Mouse (Mus musculus) kidney, adult 11 months (tissue): ENCODE data around the gene Scarb2.
"Not testable (repeated sequence)": the region's sequence is repeated elsewhere in the genome, so short reads cannot be mapped to it uniquely, and the experiment has no call there.

ENCODE experiments used
- DNase-seq: peaks from one replicate; pipeline ENCODE4 v3.0.0; 2022

Gene Scarb2

DNA sequence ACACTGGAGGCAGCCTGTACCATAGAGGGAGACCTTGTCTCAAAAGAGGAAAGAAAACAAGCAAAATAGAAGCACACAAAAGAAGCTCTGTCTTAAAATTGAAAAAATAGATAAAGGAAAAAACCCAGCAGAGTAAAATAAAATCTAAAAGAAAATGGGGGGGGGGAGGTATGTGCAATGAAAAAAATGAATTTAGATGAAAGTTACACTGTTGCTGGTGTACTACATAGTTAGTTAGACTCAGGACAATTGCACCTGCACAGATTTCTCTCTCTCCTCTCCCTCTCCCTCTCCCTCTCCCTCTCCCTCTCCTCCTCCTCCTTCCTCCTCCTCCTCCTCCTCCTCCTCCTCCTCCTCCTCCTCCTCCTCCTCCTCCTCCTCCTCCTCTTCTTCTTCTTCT is at the start of gene Scarb2:
Scarb2 (minus strand) TSS at position 101 of the 400 bp plus-strand sequence.
- no peak for DNase-seq

DNA sequence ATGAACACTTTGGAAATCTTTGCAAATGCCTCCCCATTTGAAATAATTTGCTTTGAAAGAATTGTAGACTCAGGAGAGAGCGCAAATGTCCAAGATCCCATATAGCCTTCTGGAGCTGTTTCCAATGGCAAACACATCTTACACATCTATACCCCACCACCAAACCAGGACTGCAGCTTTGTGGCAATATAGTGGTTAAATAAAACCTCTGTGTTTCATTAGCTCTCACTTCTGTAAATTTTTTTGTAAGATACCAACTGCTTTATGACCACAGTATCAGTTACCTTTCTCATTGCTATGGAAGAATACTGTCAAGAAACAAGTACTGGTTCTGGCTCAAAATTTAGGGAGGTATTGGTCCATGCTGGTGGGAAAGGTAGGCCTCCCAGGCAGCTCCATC is 49.3 kb upstream of the Scarb2 start:
- no peak for DNase-seq

DNA sequence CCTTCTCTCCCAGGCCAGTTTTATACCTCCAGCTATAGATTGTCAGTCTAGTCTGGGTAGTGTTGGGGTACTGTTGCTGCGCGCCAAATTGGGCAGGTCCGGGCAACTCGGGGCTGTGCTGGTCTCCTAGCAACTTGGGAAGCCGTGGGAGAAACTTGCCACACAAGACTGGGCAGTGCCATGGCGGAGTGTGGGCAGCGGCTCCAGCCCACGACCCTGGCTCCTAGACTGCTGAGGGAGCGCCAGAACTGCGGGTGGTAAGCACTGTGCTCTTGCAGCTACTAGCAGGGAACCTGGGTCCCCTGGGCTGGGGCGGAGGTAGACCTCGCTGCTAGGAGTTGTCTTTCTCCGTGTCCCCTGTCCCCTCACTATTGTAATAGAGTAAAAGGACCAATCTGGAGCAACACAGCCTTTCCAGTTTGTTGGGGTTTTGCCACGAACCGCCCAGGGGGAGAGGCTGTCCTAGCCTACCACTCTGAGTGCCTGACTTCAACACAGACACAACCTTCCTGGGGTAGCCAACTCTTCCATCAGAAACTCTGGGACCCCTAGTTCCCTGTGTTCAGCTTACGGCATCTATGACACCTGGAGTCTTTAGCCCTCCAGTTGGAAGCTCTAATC is 48.4 kb upstream of the Scarb2 start, which contains the start of gene Fam47e:
Fam47e (plus strand) TSS at position 179 of the 621 bp plus-strand sequence.
- peak; percentile 9 for DNase-seq

DNA sequence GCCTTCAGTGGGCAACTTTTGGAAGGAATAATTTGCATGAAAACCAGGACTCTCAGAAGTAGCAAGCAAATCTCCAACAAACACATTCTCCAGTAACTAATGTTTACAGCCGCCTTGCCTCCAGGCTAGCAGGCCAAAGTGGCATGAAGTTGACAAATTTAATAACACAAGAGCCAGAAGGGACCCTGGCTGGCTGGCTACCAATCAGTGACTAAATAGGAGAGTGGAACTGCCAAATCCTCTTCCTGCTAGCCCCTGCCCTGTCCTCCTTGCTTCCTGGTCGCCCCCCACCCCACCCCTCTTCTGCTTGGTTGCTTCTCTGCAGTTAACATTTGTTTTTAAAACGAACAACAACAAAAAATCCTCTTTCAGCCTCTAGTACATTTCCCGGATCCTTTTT is 47.8 kb upstream of the Scarb2 start:
- no peak for DNase-seq

DNA sequence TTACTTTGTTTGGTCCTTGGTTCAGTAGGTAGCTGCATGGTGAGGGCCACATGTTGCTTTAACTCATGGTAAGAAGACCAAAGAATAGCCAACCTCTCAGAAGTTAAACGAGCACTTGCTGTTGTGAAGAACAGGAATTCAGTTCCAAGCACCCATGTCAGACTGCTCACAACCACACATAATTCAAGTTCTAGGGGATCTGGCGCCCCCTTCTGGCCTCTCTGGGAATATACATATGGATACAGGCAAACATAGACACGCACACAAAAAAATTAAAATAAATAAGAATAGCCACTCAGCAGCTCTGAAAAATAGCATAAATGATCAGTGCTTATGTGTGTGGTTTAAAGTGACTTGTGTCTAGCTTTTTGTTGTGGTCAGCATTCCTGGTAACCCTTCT is 47.3 kb upstream of the Scarb2 start:
- no peak for DNase-seq

DNA sequence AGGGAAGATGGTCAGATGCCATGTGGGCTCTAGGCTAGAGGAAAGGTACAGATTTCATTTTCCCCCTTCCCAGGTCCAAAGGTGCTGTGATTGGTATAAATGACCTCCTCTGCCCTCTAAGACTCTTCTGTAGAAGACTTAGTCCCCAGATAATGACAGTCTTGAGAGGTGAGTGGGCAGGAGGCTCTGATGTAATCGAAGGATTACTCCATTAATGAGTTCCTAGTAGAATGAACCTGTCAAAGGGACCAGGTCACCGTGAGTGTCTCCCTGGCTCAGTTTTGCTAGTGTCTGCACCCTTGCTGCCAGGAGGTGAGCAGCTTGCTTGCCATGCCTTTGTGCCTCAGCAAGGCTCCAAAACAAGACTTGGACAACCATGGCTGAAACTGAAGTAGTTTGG is 46.0 kb upstream of the Scarb2 start:
- no peak for DNase-seq

DNA sequence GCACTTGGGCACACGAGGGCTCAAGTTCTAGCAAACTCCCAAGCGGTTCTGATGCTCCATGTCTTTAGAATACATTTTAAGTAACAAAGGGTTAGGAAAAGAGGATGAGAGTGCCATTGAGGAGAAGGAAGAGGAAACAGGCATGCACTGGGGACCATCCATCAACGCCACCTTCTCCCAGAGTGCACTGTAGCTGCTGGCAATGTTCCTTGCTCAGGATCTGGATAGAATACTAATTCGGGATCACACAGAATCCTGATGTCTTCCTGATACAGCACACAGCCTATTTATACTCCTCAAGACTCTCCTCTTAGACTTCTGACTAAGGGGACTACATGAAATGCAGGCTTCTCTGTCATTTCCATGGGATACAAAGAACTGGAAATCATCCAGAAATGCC is 33.1 kb upstream of the Scarb2 start:
- DNase-seq = no peak

DNA sequence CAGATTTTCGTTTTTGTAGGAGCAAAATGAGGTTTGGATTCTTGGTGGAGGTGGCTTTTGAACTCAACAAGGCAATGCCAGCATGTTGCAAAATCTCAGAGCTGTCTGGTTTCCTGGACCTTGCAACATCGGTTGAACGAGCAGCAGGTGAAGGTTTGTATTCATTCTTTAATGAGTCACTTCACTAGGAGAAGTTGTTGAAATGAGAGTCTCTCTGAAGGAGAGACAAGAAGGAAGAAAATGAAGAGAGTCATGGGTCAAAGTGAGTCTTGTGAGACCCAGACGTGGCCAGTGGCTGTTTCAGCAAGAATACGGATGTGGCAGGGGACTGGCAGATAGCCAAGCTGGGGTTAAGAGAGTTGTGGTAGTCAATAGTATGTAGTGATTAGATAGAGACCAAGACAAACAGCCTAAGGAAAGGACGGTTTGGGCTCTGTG is 18.2 kb upstream of the Scarb2 start:
- DNase-seq = peak; percentile 43

DNA sequence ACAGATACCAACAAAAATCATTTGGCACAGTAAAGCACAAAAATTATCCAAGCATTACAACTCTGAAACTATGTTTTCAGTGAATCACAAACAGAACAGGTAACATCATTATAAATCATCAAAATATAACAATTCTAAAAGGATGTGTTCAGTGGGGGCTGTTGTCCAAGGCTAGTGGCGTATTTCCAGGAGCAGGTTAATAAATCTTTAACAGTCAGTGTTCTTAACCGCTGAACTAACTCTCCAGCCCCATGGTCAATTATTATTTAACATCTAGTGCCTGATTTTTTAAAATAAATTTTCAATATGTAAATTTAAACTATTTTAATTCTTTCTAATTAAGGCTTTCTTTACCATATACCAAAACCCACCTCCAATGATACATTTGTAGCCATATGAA is 14.5 kb upstream of the Scarb2 start:
- DNase-seq = not testable (repeated sequence)

DNA sequence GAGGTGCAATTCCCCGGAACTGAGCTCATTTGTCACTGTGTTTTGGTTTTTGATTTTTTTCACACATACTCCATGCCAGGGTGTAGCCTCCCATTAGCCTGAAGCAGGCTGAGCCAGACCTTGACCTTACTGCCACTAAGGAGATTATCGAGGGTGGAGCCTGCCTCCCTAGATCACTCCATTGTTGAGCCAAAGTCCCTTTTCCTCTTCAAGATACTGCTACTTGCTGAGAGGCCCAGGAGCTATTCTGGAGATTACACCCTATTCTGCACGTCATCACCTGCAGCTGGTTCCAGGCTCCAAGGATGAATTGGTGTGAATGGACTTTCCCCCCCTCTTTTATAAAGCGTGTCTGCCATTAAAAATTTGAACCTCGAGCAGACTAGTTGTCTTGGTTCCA is 5.4 kb upstream of the Scarb2 start:
- no peak for DNase-seq

DNA sequence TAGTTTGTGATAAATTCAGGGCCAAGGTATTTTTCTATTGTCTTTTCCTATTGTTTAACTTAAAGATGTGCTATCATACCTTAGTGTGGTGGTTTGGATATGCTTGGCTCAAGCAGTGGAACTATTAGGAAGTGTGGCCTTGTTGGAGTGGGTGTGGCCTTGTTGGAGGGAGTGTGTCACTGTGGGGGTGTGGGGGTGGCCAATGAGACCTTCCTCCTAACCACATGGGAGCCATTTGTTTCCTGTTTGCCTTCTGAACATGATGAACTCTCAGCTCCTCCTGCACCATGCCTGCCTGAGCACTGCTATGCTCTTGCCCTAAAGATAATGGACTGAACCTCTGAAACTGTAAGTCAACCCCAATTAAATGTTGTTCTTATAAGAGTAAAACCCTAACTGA is 4.6 kb upstream of the Scarb2 start:
- no peak for DNase-seq

DNA sequence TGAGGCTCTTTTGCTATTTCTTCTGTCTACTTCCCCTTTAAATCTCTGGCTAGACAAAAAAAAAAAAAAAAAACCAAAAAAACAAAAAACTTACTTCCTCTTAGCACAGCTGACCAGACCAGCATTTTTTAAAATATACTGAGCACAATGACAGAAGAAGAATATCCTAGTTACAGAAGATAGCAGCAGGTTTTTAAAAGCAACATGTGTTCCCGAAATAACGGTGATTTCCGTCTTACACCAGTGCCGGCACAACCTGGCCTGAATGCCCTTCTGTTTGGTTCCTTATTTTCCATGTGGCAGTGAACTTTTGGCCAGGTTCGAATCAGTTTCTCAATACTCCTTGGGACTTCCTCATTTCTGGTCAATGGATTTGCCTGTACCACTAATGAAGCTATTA is 2.2 kb upstream of the Scarb2 start:
- no peak for DNase-seq

DNA sequence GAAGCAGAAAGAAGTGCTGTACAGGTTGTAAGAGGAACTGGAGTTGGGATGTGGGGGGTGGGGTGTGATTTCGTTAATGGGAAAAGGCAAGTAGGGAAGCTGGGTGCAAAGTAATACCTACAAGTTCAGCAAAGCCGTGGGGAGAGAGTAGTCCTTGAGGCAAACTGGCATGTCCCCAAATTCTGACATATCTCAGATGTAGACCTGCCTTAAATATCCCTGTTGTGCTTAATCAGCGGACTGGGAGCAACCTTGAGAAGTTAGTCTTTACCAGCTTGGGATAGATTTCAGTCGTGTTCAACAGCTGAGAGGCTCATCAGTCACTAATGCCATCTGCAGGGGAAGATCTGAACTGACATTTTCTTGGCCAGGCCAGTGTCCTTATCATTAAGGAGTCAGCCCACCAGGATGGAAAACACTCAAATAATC is 318 bp downstream of the Scarb2 start:
- peak; percentile 36 for DNase-seq

DNA sequence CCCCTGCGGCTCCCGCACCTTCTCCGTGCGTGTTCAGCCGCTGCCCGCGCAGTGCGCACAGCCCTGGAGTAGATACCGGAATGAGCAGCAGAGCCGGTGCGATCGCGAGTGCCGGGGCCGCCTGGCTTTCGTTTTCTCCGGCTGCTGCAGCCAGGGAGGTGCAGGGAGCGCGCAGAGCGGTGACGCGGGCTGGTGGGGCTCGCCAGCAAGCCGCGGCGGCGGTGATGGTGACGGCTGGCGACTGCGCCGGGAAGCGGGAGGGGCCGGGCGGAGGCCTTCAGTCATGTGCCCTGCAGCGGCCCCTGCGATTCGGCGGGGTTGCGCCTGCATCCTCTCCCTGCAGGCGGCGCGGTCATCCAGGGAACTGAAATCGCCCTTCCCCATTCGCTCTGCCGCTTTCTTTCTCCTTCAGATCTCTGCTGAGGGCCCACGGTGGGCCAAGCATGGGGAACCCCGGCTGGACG is 1.2 kb downstream of the Scarb2 start:
- DNase-seq = peak; percentile 94

DNA sequence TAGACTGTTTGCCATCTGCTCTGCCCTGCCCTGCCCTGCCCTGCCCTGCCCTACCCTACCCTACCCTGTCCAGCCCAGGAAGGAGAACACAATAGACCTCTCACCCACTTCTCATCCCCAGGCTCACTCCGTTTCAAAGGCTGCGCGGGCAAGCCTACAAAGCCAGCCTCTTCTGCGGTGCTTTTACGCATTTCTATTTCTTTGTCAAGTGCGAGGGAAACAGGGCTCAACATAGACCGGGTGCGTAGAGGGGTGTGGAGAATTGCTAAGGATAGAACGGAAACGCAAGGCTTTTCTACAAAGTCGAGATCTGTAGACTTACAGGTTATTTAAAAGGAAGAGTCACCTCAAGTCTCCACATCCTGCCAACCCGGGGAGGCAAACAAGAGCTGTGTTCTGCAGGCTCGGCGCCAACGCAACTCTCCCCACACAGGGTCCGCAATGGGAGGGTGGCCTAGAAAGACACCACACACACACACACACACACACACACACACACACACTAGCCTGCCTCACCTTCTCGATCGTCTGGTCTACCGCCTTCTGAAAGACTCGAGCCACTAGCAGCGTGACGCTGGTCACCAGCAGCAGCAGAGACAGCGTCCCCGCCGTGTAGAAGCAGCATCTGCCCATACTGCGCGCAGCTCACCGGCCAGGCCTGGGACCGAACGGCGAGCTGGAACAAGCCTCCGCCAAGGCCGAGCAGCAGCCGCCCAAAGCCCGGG is 1.8 kb downstream of the Scarb2 start:
- peak; percentile 16 for DNase-seq

DNA sequence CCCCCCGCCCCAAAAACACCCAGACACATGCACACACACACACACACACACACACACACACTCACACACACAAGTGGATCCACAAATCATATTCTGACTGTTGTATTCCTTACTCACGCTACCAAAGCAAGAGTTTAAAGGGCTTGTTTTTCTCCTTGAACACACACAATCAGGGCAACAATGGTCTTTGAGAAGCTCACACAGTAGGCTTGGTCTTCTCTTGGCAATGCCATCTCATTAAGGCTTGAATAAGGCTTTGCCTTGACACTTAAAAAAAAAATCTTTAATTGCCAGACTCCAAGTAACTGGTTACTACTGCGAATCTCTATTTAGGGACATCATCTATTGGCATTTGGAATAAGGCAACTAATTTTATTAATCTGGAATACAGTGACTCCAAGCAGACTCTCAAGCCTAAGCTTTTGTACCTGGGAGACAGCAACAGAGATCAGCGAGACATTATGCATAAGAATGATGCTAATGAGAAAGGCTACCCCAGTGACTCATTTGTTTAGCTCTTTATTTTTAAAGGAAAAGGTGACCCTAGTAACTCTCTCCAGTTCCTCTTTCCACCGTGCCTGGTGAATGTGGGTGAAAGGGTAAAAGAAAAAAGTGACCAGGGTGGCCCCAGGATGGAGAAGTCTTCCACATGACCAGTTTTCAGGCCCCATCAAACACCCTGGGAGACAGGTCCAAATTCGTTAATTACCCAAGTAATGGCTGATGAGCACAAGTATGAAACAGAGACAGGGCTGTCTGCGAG is 2.6 kb downstream of the Scarb2 start:
- DNase-seq = peak; percentile 18

DNA sequence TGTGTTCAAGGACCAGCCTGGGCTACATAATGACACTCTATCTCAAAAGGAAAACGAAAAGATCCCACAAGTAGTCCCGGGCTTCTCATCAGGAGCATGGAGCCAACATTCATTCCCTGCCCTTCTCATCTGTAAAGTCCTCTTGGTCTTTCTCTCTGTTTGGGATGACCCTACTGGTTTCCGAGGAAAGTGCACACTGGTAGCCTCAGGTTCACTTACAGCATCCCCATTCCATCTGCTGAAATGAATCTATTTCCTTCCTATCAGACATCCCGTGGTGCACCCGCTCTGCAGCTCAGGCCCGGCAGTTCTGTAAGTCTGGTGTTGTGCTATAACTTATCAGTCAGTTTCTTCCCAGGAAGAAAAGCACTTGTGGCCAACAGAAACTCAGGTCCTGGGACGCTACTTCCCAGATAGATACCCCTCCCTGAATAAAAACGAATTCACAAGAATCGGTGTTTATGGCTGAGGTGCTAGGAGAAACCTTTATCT is 3.2 kb downstream of the Scarb2 start:
- DNase-seq = no peak

DNA sequence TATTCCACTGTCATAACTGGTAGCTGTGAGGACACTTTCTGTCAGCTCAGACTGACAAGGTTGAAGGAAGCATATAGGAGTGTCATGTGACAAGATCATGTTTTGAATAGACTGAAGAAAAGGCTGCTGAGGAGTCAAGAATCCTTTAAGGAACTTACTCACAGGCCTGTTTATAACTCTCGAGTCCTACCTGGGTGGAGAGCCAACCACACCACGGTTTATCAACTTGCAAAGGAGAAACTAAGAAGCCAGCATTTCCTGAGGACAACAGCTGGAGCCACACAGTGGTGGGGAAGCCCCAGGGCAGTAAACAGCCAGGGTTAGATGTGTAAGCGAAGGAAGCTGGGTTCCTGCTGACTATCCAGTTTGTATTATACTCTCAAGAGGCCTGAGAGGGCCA is 7.3 kb downstream of the Scarb2 start:
- DNase-seq = no peak

DNA sequence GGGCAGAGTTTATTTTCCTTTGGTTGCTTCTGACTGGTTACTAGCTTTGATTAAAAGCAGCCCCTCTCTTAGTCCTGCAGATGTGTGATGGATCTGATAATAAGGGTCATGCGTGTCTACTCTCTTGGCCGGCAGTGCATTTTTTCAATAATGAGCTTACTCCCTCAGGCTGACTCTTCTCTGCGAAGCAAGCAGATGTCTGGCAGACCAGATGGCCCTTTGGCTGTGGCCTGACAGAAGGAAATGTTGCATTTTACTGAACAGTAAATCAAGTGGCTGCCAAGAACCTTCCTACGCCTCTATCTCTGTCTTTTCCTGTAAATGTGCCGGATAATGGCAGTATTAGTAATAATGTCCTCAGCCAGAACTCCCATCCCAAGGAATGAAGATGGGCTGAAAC is 8.0 kb downstream of the Scarb2 start:
- peak; percentile 37 for DNase-seq

DNA sequence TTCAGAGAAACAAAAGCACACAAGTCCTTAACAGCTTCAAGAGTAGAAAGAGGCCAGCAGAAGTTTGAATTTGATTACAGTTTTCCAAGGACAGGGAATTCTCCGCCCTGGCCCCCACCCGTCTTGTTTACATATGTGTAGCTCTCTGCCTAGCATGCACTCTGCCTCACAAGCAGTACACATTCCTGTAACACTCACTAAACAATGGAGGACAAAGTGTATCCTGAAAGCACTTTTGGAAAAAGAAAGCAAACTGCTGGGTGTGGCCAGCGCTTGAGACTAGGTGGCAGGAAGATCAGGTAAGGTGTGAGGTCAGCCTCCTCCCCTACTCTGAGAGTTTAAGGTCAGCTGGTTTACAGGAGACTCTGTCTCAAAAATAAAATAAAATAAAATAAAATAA is 8.4 kb downstream of the Scarb2 start:
- DNase-seq = no peak

DNA sequence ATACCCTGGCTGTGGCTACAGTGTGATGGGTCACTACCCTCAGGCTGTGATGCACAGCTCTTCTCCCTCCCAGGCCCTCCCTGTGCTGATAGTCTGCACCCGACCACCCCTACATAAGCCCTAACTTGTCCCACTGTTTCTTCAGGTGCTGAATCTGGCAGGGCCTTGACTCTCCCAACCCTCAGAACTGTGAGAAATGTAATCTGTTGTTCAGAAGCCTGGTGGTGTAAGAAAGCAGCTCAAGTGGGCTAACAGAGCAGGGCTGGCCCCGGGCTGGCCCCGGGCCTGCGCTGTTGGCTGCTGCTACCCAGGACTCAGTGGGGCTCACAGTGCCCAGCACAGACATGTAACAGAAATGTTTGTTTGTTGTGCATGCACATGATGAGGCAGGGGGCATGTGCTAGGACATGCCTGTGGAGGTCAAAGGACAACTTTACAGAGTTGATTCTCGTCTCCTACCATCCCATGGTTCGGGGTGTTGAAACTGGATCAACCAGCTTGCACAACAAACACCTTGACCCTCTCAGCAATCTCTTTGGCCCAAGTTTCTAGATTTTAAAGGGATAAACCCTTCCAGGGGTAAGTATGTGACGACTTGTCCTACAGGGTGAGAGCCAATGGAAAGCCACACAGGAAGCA is 10.7 kb downstream of the Scarb2 start:
- no peak for DNase-seq

DNA sequence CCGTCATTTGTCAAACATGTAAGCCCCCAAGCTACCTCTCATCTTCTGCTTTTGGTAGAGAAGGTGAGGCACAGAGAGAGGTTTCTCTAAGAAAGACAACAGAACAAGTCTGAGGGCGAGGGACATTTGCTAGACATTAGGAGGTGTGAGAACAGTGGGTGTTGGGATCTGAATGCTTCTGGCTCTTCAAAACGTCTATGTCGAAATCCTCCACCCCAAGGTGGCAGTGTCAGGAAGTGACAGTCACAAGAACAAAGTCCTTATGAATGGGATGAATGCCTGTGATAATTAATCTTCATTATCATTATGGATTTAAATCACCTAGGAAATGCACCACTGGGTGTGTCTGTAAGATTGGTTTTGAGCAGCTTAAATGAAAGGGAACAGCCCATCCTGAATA is 11.3 kb downstream of the Scarb2 start:
- DNase-seq = no peak

DNA sequence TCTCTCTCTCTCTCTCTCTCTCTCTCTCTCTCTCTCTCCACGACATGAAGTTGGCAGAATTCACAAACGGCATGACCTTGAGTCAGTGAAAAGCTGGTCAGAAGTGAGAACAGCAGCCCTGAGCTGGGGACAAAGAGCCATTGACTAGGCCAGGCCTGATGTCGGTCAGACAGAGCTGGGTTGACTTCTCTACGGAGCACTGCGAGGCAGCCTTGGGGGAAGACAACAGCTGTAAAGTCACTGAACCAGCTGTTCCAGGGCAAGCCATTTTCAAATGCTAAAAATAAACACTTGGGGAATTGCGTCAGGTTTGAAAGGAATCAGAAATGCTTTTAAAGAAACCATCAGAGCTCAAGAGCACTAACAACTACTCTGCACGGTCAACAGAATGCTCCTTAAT is 13.2 kb downstream of the Scarb2 start:
- no peak for DNase-seq
